Mouse (Mus musculus): ENCODE measurements around the gene Mbd6.

GRCm38 (mm10) chr10:127292987-127293538, 4.2 kb upstream of the Mbd6 start:
- TF ChIP-seq POLR2A (IDR thresholded peaks at IDR 0.05; ENCODE audit: borderline replicate concordance, control insufficient read depth, low read depth, low read length) (no peak), CTCF (IDR thresholded peaks at IDR 0.05; ENCODE audit: control insufficient read depth, insufficient read depth, low read length) (no peak)

Data from bone marrow, adult 2 months (tissue).